Mouse (Mus musculus): ENCODE results near the gene 4930512M02Rik. TPM values are rescaled to one million over a fixed set of nuclear protein-coding genes. Genes with fewer than 3 reads are reported as not detected.

The 4930512M02Rik gene
- total RNA-seq, 2 experiments from 2014 or later = not detected

DNA sequence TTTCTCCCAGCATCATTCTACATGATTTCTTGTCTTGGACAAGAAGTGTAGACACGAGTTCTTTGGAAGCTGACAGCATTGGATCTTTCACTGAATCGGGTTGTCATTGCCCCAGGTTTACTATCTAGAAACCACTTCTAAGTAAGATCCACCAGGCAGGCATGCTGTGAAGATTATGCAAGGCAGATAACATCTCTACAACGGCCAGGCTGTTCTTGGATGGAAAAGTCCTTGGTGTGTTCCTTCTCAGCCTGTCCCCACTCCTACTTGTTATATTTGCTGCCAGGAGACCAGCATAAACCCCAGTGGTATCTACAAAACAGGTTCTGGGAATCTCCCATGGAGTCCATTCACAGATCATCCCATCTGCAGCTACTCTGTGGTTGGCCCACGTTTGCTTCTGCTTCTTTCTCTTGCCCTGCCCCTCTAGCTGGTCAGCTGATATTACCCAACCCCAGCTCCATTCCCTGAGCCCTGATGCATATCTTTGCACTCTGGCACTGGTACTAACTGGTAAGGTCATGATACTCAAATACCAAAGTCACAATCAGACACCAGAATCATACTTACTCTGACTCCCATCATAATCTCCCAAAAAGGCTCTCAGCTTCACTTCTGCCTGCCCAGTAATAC lies 3.4 kb downstream of the 4930512M02Rik start:
- no peak for DNase-seq (ENCODE audit: low spot score in 2 of 2)
- H3K4me3 ChIP-seq = no peak overlapping the region
- no peak for TF ChIP-seq CTCF (conservative IDR thresholded peaks at IDR 0.05)
- no peak overlapping the region for H3K27ac ChIP-seq

DNA sequence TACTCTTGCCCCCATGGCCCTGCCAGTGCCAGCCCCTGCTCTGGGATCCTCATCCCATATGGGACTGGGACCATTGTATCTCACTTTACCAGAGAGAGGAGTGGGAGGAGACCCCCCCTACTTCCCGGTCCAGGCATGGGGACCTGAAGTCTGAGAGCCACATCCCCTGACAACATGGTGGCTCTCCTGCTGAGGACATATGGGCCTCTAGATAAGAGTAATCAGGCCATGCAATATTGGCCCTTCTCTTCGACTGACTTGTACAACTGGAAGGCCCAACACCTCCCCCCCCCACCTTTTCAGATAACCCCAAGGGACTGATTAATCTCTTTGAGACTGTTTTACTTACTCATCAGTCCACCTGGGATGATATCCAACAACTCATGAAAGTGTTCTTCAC lies 18.4 kb downstream of the 4930512M02Rik start:
- no peak for TF ChIP-seq CTCF (conservative IDR thresholded peaks at IDR 0.05)
- no peak overlapping the region for H3K27ac ChIP-seq
- no peak for DNase-seq (ENCODE audit: low spot score in 2 of 2)
- H3K4me3 ChIP-seq = no peak overlapping the region

DNA sequence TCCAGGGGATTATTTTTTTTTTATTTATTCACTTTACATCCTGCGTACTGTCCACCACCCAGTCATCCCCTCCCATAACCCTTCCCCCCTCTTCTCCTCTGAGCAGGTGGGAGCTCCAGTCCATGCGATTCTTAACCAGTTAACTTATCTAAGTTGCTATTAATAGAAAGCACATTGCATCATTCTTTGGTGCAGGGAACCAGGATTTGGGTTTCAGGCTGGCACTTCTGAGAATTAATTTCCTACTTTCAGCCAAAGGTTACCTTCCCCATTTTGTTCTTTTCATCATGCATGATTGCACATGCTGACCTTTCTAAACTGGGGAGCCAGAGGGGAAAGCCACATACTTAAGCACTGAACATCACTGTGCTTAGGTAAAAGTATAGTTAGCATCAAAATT lies 40.3 kb downstream of the 4930512M02Rik start:
- Histone ChIP-seq H3K27ac (no peak overlapping the region), H3K4me3 (no peak overlapping the region)
- DNase-seq (ENCODE audit: low spot score in 2 of 2) = no peak
- TF ChIP-seq CTCF (conservative IDR thresholded peaks at IDR 0.05) = no peak

DNA sequence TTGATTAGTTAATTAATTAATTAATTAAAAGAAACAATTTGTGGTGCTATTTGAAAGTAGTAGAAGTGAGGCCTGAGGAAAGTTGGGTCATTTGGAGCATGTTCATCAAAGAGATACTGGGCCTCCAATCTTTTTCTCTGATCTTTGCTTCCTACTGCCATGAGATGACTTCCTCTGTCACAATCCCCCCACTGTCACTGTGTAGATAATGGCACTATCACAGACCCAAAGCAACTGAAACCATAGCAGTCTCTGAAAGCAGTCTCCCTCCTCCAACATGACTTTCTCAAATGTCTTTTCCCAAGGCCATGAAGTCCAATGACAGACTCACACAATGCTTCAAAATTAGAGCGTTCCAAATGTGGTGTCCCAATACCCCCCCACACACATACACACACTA lies 41.2 kb downstream of the 4930512M02Rik start:
- no peak for TF ChIP-seq CTCF (conservative IDR thresholded peaks at IDR 0.05)
- DNase-seq (ENCODE audit: low spot score in 2 of 2) = no peak
- Histone ChIP-seq H3K4me3 (no peak overlapping the region), H3K27ac (no peak overlapping the region)

DNA sequence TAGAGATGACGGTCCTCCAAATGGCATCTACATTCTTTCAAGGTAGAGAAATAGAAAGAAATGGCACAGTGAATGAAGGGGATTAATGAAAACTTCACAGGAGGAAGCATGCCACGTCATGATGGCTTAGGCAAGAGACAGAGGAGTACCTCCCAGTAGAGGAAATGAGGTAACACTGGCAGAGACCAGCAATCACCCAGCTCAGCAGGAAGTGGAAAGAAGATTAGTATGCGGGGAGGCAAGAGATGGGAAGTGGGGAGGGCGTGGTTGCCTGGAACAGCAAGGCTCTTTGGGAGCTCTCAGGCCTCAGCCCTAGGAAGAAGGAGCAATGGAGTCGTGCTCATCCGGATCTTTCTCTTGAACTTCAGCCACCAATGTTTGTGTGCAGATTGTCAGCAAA lies 53.9 kb downstream of the 4930512M02Rik start:
- DNase-seq (ENCODE audit: low spot score in 2 of 2) = no peak
- Histone ChIP-seq H3K4me3 (no peak overlapping the region), H3K27ac (no peak overlapping the region)
- no peak for TF ChIP-seq CTCF (conservative IDR thresholded peaks at IDR 0.05)

DNA sequence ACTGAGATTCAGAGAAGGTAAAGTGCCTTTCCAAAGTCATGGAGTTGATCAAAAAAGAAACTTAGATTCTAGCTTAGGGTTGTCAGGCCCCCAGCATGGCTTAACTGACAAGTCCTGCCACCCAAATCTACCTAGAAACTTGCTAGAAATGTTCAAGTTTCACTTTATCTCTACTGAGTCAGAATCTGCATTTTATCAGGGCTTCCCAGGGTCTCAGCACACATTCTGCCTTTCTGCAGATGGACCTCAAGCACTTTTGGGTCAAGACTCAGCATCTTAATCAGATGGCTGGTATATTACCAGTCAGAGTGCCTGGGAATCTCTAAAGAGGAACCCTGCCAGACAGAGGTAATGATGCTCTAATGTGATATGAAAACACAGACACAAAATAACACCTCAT lies 56.9 kb downstream of the 4930512M02Rik start:
- no peak for DNase-seq (ENCODE audit: low spot score in 2 of 2)
- TF ChIP-seq CTCF (conservative IDR thresholded peaks at IDR 0.05) = no peak
- H3K27ac ChIP-seq = no peak overlapping the region
- no peak overlapping the region for H3K4me3 ChIP-seq

DNA sequence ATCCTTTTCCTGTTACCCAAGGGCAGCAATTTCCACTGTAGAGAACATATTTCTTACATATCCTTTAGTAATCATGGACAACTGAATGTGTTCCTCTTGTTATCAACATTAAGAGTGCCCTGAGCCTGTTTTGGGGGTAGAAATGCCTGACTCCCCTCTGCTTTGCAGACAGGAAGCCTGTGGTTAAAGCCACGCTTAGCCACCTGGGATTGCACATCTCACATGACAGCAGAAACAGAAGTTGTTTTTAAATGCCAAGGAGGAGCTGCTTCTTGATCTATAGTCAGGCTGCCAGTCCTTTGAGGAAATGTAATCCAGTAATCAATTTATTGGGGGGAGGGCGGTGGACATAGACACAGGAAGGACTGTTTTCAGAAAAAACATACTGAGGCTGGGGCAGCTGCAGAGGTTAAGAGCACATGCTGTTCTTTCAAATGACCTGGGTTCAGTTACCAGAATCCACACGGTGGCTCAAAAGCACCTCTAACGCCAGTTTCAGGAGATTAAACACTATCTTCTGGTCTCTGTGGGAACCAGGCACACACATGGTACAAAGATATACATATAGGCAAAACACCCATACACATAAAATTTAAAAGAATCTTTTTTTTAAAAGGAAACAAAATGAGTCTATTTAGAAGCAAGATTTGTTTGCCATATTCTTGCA lies 58.0 kb downstream of the 4930512M02Rik start:
- DNase-seq (ENCODE audit: low spot score in 2 of 2) = no peak
- Histone ChIP-seq H3K4me3 (no peak overlapping the region), H3K27ac (no peak overlapping the region)
- TF ChIP-seq CTCF (conservative IDR thresholded peaks at IDR 0.05) = no peak

DNA sequence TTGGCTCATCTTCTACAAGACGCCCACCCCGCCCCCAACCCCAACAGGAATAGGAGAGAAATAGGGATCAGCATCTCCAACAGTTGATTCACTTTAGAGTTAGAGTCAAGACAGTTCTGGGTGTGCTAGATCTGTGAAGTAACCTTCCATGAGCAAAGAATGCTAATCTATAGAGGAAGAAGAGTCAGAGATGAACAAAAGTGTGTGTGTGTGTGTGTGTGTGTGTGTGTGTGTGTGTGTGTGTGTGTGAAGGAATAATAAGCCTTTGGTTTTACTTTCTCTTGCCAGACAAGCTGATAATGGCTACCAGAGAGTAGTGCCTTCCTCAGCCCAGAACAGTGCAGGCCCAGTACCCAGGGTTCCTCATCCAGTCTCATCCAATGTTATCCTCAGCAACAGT lies 59.6 kb downstream of the 4930512M02Rik start:
- no peak for DNase-seq (ENCODE audit: low spot score in 2 of 2)
- no peak overlapping the region for H3K4me3 ChIP-seq

DNA sequence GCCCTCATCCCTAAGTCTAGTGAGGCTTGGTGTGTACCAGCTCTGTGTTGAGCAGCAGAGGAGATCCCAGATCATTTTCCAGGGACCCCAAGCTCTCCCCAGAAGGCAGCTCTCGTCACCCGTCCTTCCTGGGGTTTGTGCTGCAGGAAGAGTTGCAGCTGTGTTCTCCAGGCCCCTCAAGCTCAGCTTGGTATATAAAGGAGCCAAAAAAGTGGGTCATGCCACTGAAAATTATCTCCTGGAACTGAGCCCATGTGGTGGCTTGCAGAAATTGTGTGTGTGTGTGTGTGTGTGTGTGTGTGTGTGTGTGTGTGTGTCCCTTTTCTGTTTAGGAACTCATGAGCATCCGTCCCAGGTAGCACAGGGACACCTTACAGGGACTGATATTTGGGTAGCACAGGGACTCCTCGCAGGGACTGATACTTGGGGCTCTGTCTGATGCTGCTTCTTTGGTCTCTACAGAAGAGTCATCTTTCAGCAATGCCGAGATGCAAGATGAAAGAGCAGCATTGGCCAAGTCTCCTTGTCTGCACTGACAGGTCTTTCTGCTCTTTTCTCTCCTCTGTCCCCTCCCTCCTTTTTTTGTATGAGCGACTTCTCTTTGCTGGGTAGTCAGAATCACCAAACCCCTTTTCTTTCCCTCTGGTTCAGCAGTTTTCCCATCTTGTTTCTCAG lies 62.4 kb downstream of the 4930512M02Rik start:
- TF ChIP-seq CTCF (conservative IDR thresholded peaks at IDR 0.05) = no peak
- DNase-seq (ENCODE audit: low spot score in 2 of 2) = no peak
- no peak overlapping the region for H3K4me3 ChIP-seq
- no peak overlapping the region for H3K27ac ChIP-seq

More for the DNA sequence above, 59.6 kb downstream of the 4930512M02Rik start:
- no peak overlapping the region for H3K27ac ChIP-seq
- no peak for TF ChIP-seq CTCF (conservative IDR thresholded peaks at IDR 0.05)

DNA sequence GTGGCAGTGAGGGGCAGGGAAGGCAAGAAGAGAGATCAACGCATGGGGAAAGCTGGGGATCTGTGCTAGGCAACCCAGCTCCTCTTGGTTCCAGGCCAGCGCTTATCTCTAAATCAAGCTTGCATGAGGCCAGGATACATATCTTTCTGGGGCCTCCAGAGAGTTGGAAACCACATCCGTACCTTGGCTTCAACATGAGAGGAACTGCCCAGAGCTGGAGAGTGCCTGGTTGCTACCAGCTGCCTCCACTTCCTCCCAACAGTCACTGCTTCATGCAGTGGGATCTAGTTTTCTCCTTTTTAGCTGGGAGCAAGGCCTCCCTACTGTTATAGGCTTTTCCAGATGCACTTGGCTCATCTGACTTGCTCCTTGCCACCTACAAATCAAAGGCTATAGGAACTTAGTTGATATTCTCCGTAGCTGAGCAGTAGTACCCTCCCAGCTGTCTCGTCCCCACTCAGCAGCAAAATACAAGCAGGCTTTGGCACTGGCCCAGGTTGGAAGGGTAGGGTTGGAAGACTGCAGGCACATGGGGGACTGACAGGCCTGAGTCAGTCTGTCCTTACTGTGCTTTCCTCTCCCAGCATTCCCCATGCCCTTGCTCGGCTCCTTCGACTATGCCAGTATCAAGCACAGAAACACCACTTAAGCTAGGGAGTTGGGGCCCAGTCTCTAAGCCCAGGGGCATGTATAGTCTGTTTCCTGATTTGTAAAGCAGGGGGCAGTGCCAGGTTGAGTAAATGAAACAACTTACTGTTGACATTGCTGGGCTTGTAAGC lies 63.2 kb downstream of the 4930512M02Rik start:
- H3K4me3 ChIP-seq = no peak overlapping the region
- TF ChIP-seq CTCF (conservative IDR thresholded peaks at IDR 0.05) = no peak
- no peak for DNase-seq (ENCODE audit: low spot score in 2 of 2)
- H3K27ac ChIP-seq = no peak overlapping the region

DNA sequence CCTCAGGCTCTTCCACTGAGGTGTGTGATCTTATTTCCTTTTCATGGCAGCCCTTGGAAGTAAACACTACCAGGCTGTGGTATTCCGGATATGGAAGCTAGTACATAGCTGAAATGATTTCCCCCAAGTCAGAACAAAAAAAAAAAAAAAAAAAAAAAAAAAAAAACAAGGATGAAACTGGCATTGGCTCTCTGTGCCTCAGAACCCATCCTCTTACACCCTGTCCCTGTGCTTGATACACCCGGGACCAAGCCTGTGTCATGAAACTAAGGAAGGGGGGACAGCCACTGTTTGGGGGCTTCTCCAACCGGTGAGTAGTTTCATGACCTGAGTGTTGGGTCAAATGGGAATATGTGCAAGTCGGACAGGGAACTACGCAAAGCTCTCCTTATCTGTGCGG lies 66.5 kb downstream of the 4930512M02Rik start:
- TF ChIP-seq CTCF (conservative IDR thresholded peaks at IDR 0.05) = no peak
- Histone ChIP-seq H3K27ac (no peak overlapping the region), H3K4me3 (no peak overlapping the region)
- DNase-seq (ENCODE audit: low spot score in 2 of 2) = no peak

DNA sequence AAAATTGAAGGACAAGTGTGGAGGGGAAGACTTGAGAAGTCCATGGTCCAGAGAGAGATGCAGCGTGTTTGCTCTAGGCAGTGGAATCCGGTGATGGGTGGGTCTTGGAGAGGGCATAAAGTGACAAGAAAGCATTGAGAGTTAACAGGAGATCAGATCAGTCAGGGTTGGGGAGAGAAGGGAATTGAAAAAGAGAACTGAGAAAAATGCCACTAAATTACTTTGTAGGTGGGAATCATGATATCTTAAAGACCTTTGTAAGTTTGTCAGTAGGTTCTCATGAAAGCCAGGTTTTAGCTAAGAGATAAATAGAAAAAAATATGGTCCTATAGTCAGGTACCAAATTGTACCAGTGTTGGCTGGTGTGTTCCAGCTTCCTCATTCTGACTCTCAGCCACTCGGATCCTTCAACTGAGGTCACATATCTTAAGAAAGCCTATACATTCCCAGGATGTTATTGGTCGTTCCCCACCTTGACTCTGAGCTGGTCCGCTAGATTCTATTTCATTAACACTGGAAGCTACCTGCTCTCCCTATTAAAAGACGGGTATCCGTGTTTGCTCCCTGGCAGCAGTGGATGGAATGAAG lies 68.4 kb downstream of the 4930512M02Rik start:
- H3K4me3 ChIP-seq = no peak overlapping the region
- DNase-seq (ENCODE audit: low spot score in 2 of 2) = no peak
- no peak overlapping the region for H3K27ac ChIP-seq
- no peak for TF ChIP-seq CTCF (conservative IDR thresholded peaks at IDR 0.05)

DNA sequence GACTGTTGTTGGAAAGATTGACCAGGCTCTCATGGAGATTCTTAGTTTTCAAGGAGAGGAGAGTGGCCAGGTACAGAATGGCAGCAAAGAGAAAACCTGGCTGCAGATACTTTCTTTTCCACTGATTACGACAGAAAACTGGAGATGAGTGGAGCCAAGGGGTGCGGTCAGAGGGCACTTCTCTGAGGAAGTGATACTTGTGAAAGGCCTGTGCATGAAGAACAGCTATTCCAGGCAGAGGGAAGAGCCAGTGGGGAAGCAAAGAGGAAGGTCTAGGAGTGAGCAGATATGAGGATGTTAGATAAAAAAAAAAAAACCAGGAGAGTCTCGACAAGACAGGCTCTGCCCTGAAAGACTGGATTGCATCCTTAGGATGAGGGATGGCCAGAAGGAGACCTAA lies 69.0 kb downstream of the 4930512M02Rik start:
- Histone ChIP-seq H3K27ac (no peak overlapping the region), H3K4me3 (no peak overlapping the region)
- DNase-seq (ENCODE audit: low spot score in 2 of 2) = no peak
- TF ChIP-seq CTCF (conservative IDR thresholded peaks at IDR 0.05) = no peak
